Mouse (Mus musculus): ENCODE results near the gene Ago4.

Gene Ago4

DNA sequence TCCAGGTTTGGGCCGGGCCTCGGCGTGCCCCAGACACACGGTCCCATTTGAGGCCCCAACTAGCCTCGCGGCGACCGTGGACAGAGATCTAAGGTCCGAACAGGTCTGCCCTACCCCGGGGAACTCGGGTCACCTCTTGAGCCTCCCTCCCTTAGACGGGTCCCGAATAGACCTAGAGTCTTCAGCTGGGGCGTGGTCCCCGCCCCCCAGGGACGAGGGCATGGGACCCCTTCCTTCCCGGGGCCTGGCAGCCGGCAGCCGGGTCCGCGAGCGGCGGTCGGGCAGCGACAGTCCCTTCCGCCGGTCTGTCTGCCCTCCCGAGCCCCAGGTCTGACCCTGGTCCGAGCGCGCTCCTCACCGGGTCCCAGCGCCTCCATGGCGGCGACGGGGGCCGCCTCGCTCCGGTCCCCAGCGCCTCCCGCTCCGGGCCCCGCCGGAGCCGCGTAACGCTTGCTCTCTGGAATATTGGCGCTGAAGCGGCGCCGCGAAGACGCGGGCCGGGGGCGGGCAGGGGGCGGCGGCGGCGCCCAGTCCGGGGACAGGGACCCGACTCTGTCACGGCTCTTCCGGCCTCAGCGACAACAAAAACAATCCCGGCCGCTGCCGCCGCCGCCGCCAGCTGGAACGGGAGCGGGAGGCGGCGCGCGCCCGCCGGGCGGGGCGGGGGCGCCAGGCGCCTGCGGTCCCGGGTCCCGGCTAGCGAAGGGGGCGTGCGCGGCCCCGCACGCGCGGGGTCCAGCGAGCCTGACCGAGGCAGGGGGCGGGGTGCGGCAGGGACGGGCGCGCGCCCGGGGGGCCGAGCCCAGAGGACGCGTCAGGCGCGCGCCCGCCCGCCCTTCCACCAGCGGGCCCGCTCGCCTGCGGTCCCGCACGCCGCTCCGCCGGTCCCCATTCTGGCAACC, at the start of gene Ago4:
Ago4 (minus strand) TSS at position 646 of the 902 bp plus-strand sequence.
- peak; percentile 52 for DNase-seq (ENCODE audit: low read depth, low spot score)
- Histone ChIP-seq H3K36me3 (ENCODE audit: control insufficient read depth, insufficient read depth, low read length, poor library complexity, severe bottlenecking) (no peaks in the 10 kb centered on the region), H3K27me3 (ENCODE audit: control insufficient read depth, insufficient read depth, low read length, poor library complexity, severe bottlenecking) (no peaks in the 10 kb centered on the region; the same call in 1 of the 2 replicates)

DNA sequence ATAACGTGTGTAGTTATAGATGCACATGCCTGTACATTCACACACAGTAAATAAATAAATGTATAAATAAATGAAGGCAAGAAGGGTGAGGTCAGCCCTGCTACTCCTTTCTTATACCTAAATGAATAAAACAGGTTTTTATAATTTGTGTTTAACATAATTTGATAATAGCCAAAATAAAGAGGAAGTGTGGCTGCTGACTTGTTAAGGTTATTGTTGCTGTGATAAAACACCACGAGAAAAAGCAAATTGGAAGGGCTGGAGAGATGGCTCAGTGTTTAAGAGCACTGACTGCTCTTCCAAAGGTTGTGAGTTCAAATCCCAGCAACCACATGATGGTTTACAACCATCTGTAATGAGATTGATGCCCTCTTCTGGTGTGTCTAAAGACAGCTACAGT, 45.8 kb upstream of the Ago4 start:
- Histone ChIP-seq H3K36me3 (ENCODE audit: control insufficient read depth, insufficient read depth, low read length, poor library complexity, severe bottlenecking) (no peaks in the 10 kb centered on the region), H3K27me3 (ENCODE audit: control insufficient read depth, insufficient read depth, low read length, poor library complexity, severe bottlenecking) (no peaks in the 10 kb centered on the region)
- no peak for DNase-seq (ENCODE audit: low read depth, low spot score)

DNA sequence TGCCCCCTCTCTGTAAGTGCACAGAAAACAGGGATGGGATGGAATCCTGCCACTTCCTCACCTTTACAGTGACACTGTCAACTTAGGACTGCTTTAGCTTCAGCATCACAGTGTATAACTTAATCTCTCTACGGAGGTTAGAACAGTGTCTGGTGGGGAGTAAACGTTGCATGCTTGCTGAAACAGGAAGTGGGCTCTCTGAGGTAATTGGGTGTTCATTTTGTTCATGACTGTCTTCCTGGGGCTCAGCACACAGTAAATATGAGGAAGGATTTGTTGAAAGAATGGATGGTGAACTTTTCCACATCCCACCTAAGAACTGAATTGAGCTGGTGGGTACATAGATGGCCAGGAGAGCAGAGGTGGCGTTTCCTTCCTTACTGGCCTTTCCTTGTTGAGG, 44.6 kb upstream of the Ago4 start:
- H3K36me3 ChIP-seq (ENCODE audit: control insufficient read depth, insufficient read depth, low read length, poor library complexity, severe bottlenecking): no peaks in the 10 kb centered on the region
- H3K27me3 ChIP-seq (ENCODE audit: control insufficient read depth, insufficient read depth, low read length, poor library complexity, severe bottlenecking): no peaks in the 10 kb centered on the region
- no peak for DNase-seq (ENCODE audit: low read depth, low spot score)

DNA sequence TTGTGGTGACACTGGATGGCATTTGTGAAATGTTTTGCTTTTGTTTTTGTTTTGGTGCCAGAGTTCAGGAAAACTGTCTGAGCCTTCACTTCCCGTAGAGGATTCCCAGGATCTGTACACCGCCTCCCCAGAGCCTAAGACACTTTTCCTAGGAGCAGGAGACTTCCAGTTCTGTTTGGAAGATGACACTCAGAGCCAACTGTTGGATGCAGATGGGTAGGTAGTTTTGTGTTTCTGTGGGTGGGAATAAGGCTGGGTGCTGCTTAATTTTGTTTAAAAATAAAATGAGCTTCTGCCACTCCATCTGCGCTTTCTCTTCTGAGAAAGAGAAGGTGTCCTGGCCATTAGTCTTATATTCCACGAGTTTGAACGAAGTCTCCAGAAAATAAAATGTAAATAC, 43.0 kb upstream of the Ago4 start:
- Histone ChIP-seq H3K36me3 (ENCODE audit: control insufficient read depth, insufficient read depth, low read length, poor library complexity, severe bottlenecking) (no peaks in the 10 kb centered on the region), H3K27me3 (ENCODE audit: control insufficient read depth, insufficient read depth, low read length, poor library complexity, severe bottlenecking) (no peaks in the 10 kb centered on the region)
- DNase-seq (ENCODE audit: low read depth, low spot score): no peak

DNA sequence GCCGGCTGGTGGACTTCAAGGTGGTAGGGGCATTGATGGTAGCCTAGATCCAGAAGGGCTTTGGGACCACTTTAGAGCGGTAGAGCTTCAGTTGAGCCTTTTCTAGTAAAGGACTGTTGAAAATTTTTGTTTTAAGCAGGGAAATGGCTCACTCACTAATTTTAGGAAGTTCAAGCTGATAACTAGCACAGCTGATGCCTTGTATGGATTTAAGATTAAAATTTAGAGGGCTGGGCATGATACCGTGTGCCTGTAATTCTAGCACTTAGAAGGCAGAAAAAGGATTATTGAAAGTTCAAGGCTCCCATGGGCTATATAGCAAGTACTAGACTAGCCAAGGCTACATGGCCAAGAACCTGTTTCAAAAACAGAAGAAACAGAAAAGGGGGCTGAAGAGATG, 36.5 kb upstream of the Ago4 start:
- DNase-seq (ENCODE audit: low read depth, low spot score): no peak
- no peaks in the 10 kb centered on the region for H3K27me3 ChIP-seq (ENCODE audit: control insufficient read depth, insufficient read depth, low read length, poor library complexity, severe bottlenecking)
- H3K36me3 ChIP-seq (ENCODE audit: control insufficient read depth, insufficient read depth, low read length, poor library complexity, severe bottlenecking): no peaks in the 10 kb centered on the region

DNA sequence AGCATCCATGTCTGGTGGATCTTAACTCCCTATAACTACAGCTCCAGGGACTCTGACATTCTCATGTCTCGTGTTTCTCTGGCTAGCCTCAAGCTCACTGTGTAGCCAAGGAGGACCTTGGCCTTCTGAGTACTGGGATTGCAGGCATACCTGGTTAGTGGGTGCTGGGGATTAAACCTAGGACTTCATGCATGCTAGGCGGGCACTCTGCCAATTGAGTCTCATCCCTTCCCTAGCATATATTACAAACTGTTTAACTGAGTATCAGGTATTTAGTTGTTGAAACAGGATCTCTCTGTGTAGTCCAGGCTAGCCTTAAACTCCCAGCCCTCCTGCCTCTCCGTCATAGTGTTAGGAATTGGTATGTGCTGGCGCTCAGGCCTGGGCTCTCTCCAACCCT, 34.0 kb upstream of the Ago4 start:
- no peaks in the 10 kb centered on the region for H3K36me3 ChIP-seq (ENCODE audit: control insufficient read depth, insufficient read depth, low read length, poor library complexity, severe bottlenecking)
- H3K27me3 ChIP-seq (ENCODE audit: control insufficient read depth, insufficient read depth, low read length, poor library complexity, severe bottlenecking): no peaks in the 10 kb centered on the region
- no peak for DNase-seq (ENCODE audit: low read depth, low spot score)

DNA sequence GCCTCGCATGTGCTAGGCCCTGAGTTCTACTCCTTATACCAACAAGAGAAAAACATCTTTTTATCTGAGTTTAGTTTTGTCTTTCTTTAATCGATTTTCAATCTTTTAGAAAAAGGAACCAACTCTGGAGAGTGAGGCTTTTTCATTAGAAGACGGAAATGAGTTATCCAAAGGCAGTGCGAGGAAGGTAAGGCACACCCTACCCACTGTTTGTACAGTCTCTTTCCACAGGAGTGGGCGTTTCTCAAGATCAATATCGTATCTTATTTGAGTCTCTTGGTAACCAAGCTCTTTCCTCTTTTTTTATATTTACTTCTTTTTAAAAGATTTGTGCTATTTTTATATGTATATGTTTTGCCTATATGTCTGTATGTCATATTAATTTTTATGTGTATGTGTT, 30.5 kb upstream of the Ago4 start:
- DNase-seq (ENCODE audit: low read depth, low spot score): no peak
- Histone ChIP-seq H3K36me3 (ENCODE audit: control insufficient read depth, insufficient read depth, low read length, poor library complexity, severe bottlenecking) (no peaks in the 10 kb centered on the region), H3K27me3 (ENCODE audit: control insufficient read depth, insufficient read depth, low read length, poor library complexity, severe bottlenecking) (no peaks in the 10 kb centered on the region)

DNA sequence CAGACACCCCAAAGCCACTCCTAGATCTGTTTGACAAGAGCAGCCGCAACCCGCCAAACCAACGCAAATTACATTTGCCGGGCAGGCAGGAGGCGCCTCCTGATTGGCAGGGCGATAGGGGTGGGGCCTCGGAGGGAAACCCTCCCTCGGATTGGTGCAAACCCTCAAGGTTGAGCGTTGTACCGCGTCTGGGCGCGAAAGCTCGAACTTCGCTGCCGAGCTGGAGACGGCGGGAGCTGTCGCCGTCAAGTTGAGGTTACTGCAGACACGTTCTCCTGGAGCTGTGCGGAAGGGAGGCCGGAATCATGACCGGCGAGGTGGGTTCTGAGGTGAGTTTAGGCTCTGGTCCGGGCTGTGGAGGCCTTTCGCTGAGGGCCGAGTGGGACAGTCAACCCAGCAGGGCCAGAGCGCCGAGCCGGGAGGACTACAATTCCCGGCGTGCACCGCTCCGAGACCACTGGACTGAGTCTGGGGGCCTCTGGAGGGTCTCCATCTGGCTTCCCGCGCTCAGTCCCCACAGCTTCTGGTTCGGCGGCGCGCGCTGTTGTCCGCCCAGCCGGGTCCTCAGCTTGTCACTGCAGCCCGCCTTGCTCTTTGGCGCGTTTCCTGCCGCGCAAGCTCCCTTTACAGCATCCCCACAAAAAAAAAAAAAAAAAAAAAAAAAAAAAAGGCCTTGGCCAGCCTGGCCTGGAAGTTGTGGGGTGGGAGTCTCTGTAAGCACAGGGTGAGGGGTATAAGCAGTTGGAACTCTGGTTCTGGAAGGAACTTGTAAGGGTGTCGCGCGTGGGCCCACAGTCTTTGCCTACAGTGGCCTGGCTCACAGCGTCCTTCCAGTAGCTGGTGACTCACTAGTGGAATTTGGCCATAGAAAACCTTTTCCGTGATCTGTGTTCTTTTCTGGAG, 23.8 kb upstream of the Ago4 start, which contains the start of gene Clspn:
Clspn (plus strand) TSS at position 127 of the 903 bp plus-strand sequence.
- DNase-seq (ENCODE audit: low read depth, low spot score): peak; percentile 90
- Histone ChIP-seq H3K36me3 (ENCODE audit: control insufficient read depth, insufficient read depth, low read length, poor library complexity, severe bottlenecking) (no peaks in the 10 kb centered on the region), H3K27me3 (ENCODE audit: control insufficient read depth, insufficient read depth, low read length, poor library complexity, severe bottlenecking) (no peaks in the 10 kb centered on the region)

DNA sequence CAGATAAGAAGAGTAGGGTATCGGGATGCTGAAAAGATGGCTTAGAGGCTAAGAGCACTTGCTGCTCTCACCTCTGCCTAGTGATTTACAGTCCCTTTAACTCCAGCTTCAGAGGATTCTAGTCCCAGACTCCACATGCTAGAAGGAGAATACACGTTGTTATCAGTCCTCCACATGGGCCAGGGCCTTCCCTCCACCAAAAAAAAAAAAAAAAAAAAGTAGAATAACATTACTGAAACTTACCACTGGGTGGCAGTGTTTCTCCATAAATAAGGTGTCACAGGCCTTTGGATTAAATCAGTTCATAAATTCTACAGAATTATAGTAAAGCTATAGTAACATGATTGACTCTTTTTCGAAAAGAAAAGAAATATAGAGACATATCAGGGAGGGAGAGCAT, 21.2 kb upstream of the Ago4 start:
- peak; percentile 82 for DNase-seq (ENCODE audit: low read depth, low spot score)
- H3K27me3 ChIP-seq (ENCODE audit: control insufficient read depth, insufficient read depth, low read length, poor library complexity, severe bottlenecking): no peaks in the 10 kb centered on the region
- no peaks in the 10 kb centered on the region for H3K36me3 ChIP-seq (ENCODE audit: control insufficient read depth, insufficient read depth, low read length, poor library complexity, severe bottlenecking)

DNA sequence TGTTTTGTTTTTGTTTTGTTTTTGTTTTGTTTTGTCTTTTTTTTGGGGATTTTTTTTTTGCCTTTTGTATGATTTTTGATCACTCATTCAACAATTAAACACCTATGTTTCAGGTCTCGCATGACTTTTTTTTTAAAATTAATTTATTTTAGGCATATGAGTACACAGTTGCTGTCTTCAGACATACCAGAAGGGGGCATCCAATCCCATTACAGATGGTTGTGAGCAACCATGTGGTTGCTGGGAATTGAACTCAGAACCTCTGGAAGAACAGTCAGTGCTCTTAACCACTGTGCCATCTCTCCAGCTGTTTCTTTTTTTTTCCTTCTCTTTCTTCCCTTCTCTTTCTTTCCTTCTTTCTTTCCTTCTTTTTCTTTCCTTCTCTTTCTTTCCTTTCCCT, 20.4 kb upstream of the Ago4 start:
- DNase-seq (ENCODE audit: low read depth, low spot score): peak; percentile 25
- Histone ChIP-seq H3K27me3 (ENCODE audit: control insufficient read depth, insufficient read depth, low read length, poor library complexity, severe bottlenecking) (no peaks in the 10 kb centered on the region), H3K36me3 (ENCODE audit: control insufficient read depth, insufficient read depth, low read length, poor library complexity, severe bottlenecking) (no peaks in the 10 kb centered on the region)

DNA sequence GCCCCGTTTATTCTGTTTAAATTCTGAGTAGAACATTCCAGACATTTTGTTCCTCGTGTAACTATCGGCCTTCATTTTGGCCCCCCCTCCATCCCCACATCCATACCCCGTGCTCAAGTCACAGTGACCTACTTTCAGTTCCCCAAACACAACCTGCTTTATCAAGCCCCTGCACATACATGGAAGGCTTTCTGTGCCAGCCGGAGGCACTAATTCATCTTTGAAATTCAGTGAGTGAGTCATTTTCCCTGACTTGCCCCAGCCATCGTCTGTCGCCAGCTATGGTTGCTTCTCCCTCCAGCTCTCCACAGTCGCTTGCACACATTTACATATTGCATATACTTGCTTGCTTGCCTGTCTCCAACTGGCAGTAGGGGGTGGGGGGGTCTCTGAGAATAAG, 19.8 kb upstream of the Ago4 start:
- Histone ChIP-seq H3K27me3 (ENCODE audit: control insufficient read depth, insufficient read depth, low read length, poor library complexity, severe bottlenecking) (no peaks in the 10 kb centered on the region), H3K36me3 (ENCODE audit: control insufficient read depth, insufficient read depth, low read length, poor library complexity, severe bottlenecking) (no peaks in the 10 kb centered on the region)
- peak; percentile 73 for DNase-seq (ENCODE audit: low read depth, low spot score)

DNA sequence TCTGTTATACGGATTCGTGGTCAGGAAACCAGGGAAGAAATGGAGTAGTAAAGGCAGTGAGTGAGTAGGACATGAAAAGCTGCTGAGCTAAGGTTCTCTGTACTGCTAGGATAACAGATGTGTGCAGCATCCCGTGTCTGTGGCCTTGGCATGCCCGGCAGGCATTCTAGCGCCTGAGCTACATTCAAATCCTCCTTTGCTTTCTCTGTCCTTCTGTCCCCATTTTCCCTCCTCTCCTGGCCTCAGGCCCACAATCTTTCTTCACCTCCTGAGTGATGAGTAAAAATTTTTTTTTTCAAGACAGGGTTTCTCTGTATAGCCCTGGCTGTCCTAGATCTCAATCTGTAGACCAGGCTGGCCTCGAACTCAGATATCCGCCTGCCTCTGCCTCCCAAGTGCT, 18.9 kb upstream of the Ago4 start:
- Histone ChIP-seq H3K27me3 (ENCODE audit: control insufficient read depth, insufficient read depth, low read length, poor library complexity, severe bottlenecking) (no peaks in the 10 kb centered on the region), H3K36me3 (ENCODE audit: control insufficient read depth, insufficient read depth, low read length, poor library complexity, severe bottlenecking) (no peaks in the 10 kb centered on the region)
- no peak for DNase-seq (ENCODE audit: low read depth, low spot score)

DNA sequence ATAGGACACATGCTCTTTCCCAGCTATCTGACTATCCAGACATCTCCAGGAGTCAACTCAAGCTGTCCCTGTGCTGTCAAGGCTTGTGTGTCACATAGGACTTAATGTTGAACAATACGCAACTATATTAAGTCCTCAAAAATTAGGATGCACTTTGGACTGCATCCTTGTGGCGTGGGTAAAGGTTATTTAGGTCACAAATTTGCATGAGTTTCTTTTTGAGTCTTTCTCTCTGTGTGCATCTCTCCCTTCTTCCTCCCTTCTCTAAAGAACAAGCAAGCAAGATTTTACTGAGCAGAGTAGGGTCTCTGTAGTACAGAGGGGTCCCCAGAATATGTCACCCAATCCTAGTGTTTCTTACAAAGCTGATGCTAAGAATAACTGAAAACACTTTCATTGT, 12.9 kb upstream of the Ago4 start:
- no peaks in the 10 kb centered on the region for H3K27me3 ChIP-seq (ENCODE audit: control insufficient read depth, insufficient read depth, low read length, poor library complexity, severe bottlenecking)
- no peaks in the 10 kb centered on the region for H3K36me3 ChIP-seq (ENCODE audit: control insufficient read depth, insufficient read depth, low read length, poor library complexity, severe bottlenecking)
- DNase-seq (ENCODE audit: low read depth, low spot score): no peak

DNA sequence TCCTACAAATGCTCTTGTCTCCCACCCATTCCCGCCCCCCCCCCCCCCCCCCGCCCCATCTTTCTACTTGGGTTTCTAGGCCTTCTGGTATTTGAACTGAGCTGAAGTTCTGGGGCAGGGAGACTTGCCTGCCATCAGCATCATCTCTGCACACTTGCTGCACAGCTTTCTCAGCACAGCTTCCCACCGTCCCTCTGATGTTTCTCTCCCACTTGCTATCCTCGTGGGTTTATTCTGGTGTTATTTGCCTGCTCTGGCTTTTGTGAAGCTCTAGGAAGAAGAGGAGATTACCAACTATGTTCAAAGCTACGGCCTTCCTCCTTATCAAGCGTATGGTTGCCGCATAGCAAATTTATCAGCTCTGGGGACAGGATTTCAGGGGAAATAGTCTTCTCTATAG, 12.4 kb upstream of the Ago4 start:
- Histone ChIP-seq H3K27me3 (ENCODE audit: control insufficient read depth, insufficient read depth, low read length, poor library complexity, severe bottlenecking) (no peaks in the 10 kb centered on the region), H3K36me3 (ENCODE audit: control insufficient read depth, insufficient read depth, low read length, poor library complexity, severe bottlenecking) (no peaks in the 10 kb centered on the region)
- no peak for DNase-seq (ENCODE audit: low read depth, low spot score)

DNA sequence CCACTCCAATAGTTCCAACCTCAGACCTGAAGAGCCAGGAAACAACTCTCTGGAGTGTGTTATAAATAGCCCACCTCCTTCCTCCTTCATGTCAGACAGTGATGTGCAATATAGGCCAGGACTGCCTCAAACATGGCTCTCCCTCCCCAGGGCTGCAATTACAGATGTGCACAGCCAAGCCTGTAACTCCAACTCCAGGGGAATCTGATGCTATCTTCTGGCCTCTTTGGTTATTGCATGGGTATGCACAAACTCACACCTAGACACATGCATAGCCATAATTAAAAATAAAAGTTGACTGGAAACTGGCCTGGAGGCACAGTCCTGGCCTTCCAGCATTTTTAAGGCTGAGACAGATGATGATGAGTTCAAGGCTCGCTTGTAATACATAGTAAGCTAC, 11.7 kb upstream of the Ago4 start:
- Histone ChIP-seq H3K27me3 (ENCODE audit: control insufficient read depth, insufficient read depth, low read length, poor library complexity, severe bottlenecking) (no peaks in the 10 kb centered on the region), H3K36me3 (ENCODE audit: control insufficient read depth, insufficient read depth, low read length, poor library complexity, severe bottlenecking) (no peaks in the 10 kb centered on the region)
- DNase-seq (ENCODE audit: low read depth, low spot score): no peak
